Mouse (Mus musculus) Patski (cell line): ENCODE measurements at regions not wholly inside any gene's neighbourhood (a gene's known extent, or its start where the extent isn't known, plus 50 kb on each side); places are given as distances from the start of the nearest gene placed in this dataset.

Source experiments
- ATAC-seq: fragments of 100-300 bp; one replicate; pipeline ENCODE4 v1.8.0; 2021
- CTCF ChIA-PET: fragments of 350-600 bp; sonication (Branson Sonifier 250); formaldehyde crosslinking; loops from one replicate; lab custom pipeline; 2022; ENCODE audit warnings: inconsistent platforms; lab: Charles Lee
- POLR2A ChIA-PET: fragments of 350-600 bp; sonication (Branson Sonifier 250); formaldehyde crosslinking; loops from one replicate; lab custom pipeline; 2022; ENCODE audit warnings: antibody characterized with exemption, inconsistent platforms; lab: Charles Lee
- DNase-seq: peaks from one replicate; pipeline ENCODE4 v3.0.0-alpha.2; 2011; ENCODE audit warnings: low read depth, low spot score
- H3K27me3 ChIP-seq: fragments of 371-371 bp; one replicate; pipeline ENCODE4 v1.5.1; 2021
- CTCF ChIP-seq: fragments of 100-300 bp; IDR thresholded peaks from one replicate; pipeline ENCODE4 v1.5.1; 2021
- in situ Hi-C: fragments of 300-500 bp; cut with MboI; formaldehyde crosslinking; loops from 3 replicates; pipeline ENCODE4 v1.11.1; 2018; ENCODE audit warnings: low pct_unique_long_range_greater_than_20kb, mixed read lengths

DNA sequence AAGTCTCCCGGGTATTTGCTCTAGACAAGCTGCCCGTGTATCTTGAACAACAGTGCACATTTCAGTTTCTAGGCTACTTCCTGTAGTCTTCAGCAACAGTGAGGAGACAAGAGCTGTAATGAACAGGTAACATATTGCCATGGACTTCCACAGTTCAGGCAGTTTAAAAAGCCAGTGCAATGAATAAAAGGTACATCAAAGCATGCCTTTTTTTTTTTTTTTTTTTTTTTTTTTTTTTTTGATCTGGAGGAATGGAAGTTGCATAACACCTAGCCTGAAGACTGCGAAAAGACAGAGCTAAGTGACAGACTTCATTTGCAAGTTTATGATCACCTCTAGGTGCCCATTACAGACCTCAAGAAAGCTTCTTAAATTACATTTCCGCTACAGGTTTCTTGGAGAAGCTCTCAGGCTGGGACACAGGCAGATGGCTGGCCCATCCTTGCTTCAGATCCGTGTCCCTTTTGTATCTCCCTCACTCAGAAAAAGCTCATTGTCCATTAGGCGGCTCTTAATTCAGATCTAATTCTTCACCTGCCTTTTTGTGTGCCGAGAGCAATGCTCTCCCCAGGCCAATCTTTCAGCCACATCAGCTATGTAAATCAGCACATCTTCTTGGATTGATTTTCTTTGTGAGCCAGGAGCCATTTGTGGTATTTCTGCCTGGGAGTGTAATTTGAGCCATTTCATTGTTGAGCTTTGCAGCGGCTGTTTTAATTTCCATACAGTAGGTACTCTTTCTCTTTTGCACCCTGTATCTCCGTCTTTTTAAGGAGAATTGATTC lies 78.6 kb upstream of the Cnr1 start:
- CTCF ChIA-PET = no interaction called here
- DNase-seq (no peak), ATAC-seq (no peak)
- peaks cover 6% of the 10 kb centered on the region for H3K27me3 ChIP-seq
- in situ Hi-C loops = no loop called here
- POLR2A ChIA-PET = no interaction called here
- TF ChIP-seq CTCF = no peak

DNA sequence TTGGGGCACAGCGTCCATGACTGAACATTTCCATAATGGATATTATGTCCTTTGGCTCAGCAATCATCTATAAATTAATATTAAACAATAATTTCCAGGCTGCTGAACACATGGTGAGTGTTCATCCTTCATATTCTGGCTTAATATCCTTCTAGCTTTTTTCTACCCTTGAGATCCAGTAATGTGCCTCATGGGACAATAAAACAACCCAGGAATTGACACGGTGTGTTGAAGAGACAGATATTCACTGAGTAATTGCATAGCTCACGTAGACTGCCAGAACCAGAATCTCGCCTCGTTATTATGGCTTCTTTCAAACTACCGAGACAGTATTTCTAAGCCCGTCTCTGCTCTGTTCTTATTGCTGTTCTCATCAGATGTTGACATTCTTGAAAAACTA lies 74.1 kb upstream of the Cnr1 start:
- in situ Hi-C loops = no loop called here
- peaks cover 6% of the 10 kb centered on the region for H3K27me3 ChIP-seq
- CTCF ChIA-PET = no interaction called here
- ATAC-seq = no peak
- no peak for TF ChIP-seq CTCF
- DNase-seq = no peak
- POLR2A ChIA-PET = no interaction called here

GRCm38 (mm10) chr4:33852294-33852693 lies 72.1 kb upstream of the Cnr1 start:
- in situ Hi-C loops = no loop called here
- CTCF ChIA-PET = no interaction called here
- POLR2A ChIA-PET = no interaction called here
- H3K27me3 ChIP-seq = no peaks in the 10 kb centered on the region
- ATAC-seq (no peak), DNase-seq (no peak)
- TF ChIP-seq CTCF = no peak

- ChIA-PET POLR2A (no interaction called here), CTCF (no interaction called here)
- DNase-seq = no peak
- TF ChIP-seq CTCF = no peak
- in situ Hi-C loops = no loop called here
- ATAC-seq = no peak
- H3K27me3 ChIP-seq = no peaks in the 10 kb centered on the region
Measured at GRCm38 (mm10) chr4:33855112-33855511, 69.3 kb upstream of the Cnr1 start.

- in situ Hi-C loops = no loop called here
- DNase-seq (no peak), ATAC-seq (no peak)
- TF ChIP-seq CTCF = no peak
- H3K27me3 ChIP-seq = peaks cover 2% of the 10 kb centered on the region
- ChIA-PET CTCF (no interaction called here), POLR2A (no interaction called here)
Measured at GRCm38 (mm10) chr4:33867126-33867525, 57.3 kb upstream of the Cnr1 start.

GRCm38 (mm10) chr4:33869317-33869716 lies 55.1 kb upstream of the Cnr1 start:
- no peak for ATAC-seq
- ChIA-PET POLR2A (no interaction called here), CTCF (no interaction called here)
- no peaks in the 10 kb centered on the region for H3K27me3 ChIP-seq
- in situ Hi-C loops = no loop called here
- no peak for TF ChIP-seq CTCF
- DNase-seq = no peak
